Mouse (Mus musculus): ENCODE results near the gene Emx1. TPM values are rescaled to one million over a fixed set of nuclear protein-coding genes. Genes with fewer than 3 reads are reported as not detected.
A peak's percentile ranks its signal among the peaks of the same experiment; 100 is the strongest.

Emx1 gene
- polyA plus RNA-seq, 1 experiment from 2014 or later: not detected

DNA sequence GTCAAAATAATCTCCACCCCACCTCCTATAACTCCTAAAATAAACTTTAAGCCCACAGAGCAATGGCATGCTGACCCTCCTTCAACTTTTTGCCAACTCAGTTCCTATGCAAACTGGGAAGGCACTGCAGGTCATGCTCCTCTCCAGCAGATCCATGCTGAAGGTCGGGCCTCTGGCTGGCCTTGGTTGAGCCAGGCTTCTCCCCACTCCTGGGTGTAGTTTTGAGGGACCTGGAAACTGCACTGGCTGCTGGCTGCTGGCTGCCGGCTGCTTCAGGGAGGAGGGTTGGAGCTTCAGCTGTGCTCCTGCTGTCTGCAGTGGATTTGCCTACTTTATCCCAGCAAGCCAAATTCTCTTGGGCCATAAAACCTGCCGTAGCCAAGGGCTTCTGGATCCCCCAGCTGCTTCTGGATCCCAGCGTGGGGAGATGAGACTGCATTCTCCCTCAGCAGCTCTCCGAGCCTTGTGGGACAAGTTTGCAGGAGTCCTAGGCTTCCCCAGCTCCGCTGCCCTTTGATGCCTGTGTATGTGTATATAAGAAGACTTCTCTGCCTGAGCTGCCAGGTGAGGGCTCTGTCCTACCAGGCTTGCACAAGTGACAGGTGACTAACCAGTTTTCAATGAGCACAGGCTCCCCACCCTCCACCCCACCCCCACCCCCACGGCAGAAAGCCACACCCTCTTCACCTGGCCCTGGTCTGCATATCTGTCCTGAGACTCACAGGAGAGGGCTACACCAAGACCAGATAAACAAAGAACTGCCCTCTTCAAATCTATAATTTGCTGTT is 45.8 kb downstream of the Emx1 start:
- TF ChIP-seq CTCF (IDR thresholded peaks at IDR 0.05): no peak
- WGBS: 34% methylated on average over 7 of the region's 7 CpGs
- ATAC-seq (peak; percentile 64), DNase-seq (ENCODE audit: low spot score) (peak; percentile 28)
- no peak overlapping the region for H3K4me2 ChIP-seq (replicated peaks; ENCODE audit: low read depth, low read length)
- no peak overlapping the region for H3K27ac ChIP-seq (ENCODE audit: low read length)
- no peaks in the 10 kb centered on the region for H3K36me3 ChIP-seq (ENCODE audit: insufficient read depth, low read length)
- no peaks in the 10 kb centered on the region for H3K27me3 ChIP-seq (replicated peaks; ENCODE audit: insufficient read depth, low read length)
- H3K9ac ChIP-seq (replicated peaks; ENCODE audit: low read depth): no peak overlapping the region
- no peak overlapping the region for H3K4me3 ChIP-seq (ENCODE audit: low read depth, low read length)
- no peaks in the 10 kb centered on the region for H3K4me1 ChIP-seq (ENCODE audit: insufficient read depth, low read depth, low read length)
- H3K9me3 ChIP-seq (ENCODE audit: low read length): no peaks in the 10 kb centered on the region

DNA sequence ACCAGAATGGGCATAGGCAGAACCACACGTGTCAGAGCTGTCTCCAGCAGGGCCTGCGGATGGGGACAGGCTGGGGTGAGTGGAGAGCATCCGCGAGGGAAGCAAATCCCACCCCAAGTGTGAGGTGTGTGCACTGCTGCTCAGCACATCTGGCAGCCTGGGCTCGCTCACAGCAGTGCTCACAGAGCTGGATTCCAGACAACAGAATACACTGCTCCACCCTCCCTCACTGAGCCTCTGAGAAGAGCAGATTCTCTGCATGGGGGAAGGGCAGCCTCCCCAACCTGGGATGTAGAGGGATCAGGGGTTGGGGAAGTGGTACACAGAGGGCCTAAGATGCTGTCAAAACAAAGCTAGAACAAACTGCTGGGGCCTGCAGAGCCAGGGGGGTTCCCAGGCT is 47.6 kb downstream of the Emx1 start:
- Histone ChIP-seq H3K4me1 (ENCODE audit: insufficient read depth, low read depth, low read length) (no peaks in the 10 kb centered on the region), H3K27ac (ENCODE audit: low read length) (no peak overlapping the region), H3K9me3 (ENCODE audit: low read length) (no peaks in the 10 kb centered on the region), H3K27me3 (replicated peaks; ENCODE audit: insufficient read depth, low read length) (no peaks in the 10 kb centered on the region), H3K4me3 (ENCODE audit: low read depth, low read length) (no peak overlapping the region), H3K36me3 (ENCODE audit: insufficient read depth, low read length) (no peaks in the 10 kb centered on the region), H3K4me2 (replicated peaks; ENCODE audit: low read depth, low read length) (no peak overlapping the region), H3K9ac (replicated peaks; ENCODE audit: low read depth) (no peak overlapping the region)
- WGBS: 43% methylated on average over 5 of the region's 5 CpGs
- TF ChIP-seq CTCF (IDR thresholded peaks at IDR 0.05) (no peak), EP300 (IDR thresholded peaks at IDR 0.05) (no peak)
- no peak for ATAC-seq
- DNase-seq (ENCODE audit: low spot score): no peak

DNA sequence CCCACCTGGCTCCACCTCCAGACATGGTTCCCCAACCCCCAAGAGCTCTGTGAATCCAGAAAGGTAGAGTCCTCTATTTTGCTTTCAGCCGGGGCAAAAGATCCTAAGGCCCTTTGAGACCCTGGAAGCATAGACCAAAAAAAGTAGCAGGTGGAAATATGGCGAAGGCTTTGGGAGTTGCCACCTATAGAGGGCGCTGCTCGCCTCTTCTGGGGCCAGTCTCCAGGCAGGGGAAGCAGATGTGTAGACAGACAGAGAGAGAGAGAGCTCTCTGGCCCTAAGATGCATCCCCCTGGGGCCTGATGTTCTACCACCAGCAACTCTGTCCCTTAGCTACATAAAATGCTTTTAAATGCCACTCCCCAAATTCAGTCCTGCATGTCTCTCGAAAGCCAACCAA is 49.8 kb downstream of the Emx1 start:
- Histone ChIP-seq H3K36me3 (ENCODE audit: insufficient read depth, low read length) (no peaks in the 10 kb centered on the region), H3K9me3 (ENCODE audit: low read length) (no peaks in the 10 kb centered on the region), H3K9ac (replicated peaks; ENCODE audit: low read depth) (no peak overlapping the region), H3K4me3 (ENCODE audit: low read depth, low read length) (no peak overlapping the region), H3K4me2 (replicated peaks; ENCODE audit: low read depth, low read length) (no peak overlapping the region), H3K27me3 (replicated peaks; ENCODE audit: insufficient read depth, low read length) (no peaks in the 10 kb centered on the region), H3K4me1 (ENCODE audit: insufficient read depth, low read depth, low read length) (no peaks in the 10 kb centered on the region), H3K27ac (ENCODE audit: low read length) (no peak overlapping the region)
- ATAC-seq: no peak
- peak; percentile 23 for DNase-seq (ENCODE audit: low spot score)
- 42% methylated on average over 5 of the region's 5 CpGs for WGBS
- peak; percentile 55 for TF ChIP-seq CTCF (IDR thresholded peaks at IDR 0.05)
- no peak for TF ChIP-seq EP300 (IDR thresholded peaks at IDR 0.05)

DNA sequence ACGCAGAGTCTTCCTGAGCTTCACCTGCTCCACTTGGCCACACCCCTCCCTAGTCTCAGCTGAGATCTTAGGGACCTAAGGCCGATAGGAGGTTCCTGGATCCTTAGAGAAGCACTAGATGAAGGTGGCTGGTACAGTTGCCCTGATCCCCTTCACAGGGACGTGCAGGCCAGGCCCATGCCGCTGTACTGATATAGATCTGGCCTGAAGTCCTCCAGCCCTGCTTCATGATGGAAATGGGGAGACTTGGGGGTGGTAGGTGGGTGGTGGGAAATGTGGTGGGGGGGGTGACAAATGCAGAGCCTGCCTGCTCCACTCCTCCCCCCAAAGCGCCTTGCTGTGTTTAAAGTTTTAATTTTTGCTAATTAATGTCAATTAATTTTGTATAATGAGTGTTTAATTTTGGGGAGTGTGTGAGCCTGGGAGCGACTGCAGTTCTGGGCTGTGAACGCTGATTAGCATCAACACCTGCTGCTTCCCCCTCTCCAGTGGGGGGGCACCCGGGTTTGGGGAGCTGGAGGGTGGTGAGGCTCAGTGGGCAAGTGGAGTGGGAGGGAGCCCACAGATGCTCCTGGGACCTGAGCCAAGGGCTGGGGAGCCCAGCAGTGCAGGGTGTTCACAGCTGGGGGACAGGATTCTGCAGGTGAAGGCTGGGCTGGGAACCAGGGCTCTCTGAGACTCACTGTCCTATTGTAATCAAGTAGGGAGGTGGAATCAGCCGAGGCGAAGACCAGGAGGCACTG is 50.5 kb downstream of the Emx1 start:
- Histone ChIP-seq H3K27ac (ENCODE audit: low read length) (no peak overlapping the region), H3K4me2 (replicated peaks; ENCODE audit: low read depth, low read length) (no peak overlapping the region), H3K27me3 (replicated peaks; ENCODE audit: insufficient read depth, low read length) (no peaks in the 10 kb centered on the region), H3K9me3 (ENCODE audit: low read length) (no peaks in the 10 kb centered on the region), H3K4me1 (ENCODE audit: insufficient read depth, low read depth, low read length) (no peaks in the 10 kb centered on the region), H3K9ac (replicated peaks; ENCODE audit: low read depth) (no peak overlapping the region), H3K36me3 (ENCODE audit: insufficient read depth, low read length) (no peaks in the 10 kb centered on the region), H3K4me3 (ENCODE audit: low read depth, low read length) (no peak overlapping the region)
- TF ChIP-seq EP300 (IDR thresholded peaks at IDR 0.05) (no peak), CTCF (IDR thresholded peaks at IDR 0.05) (no peak)
- ATAC-seq (no peak), DNase-seq (ENCODE audit: low spot score) (no peak)
- WGBS: 60% methylated on average over 10 of the region's 10 CpGs

DNA sequence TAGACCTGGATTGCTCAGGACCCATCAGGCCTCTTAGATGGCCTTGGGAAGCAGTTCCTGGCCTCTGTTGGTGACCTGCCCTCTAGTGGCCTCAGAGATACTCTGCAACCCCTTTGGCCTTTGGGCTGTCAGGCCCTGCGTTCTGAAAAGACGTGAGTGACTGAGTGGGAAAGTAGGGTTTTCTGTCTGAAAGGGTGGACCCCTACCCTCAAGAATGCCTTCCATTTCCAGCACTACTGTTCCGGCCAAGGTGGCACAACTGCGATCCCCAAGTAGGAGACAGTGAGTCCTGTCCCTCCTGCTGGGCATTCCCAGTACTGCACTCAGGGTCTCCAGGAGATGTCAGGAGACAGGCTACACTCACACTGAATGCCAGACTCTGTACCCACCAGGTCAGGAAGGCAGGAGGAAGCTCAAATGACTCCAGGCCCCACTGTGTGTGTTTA is 51.8 kb downstream of the Emx1 start:
- H3K4me2 ChIP-seq (replicated peaks; ENCODE audit: low read depth, low read length): peak overlapping the region; percentile 40
- no peak overlapping the region for H3K27ac ChIP-seq (ENCODE audit: low read length)
- peak; percentile 67 for DNase-seq (ENCODE audit: low spot score)
- H3K4me3 ChIP-seq (ENCODE audit: low read depth, low read length): no peak overlapping the region
- TF ChIP-seq EP300 (IDR thresholded peaks at IDR 0.05) (no peak), CTCF (IDR thresholded peaks at IDR 0.05) (peak; percentile 93)
- H3K4me1 ChIP-seq (ENCODE audit: insufficient read depth, low read depth, low read length): no peaks in the 10 kb centered on the region
- H3K27me3 ChIP-seq (replicated peaks; ENCODE audit: insufficient read depth, low read length): no peaks in the 10 kb centered on the region
- H3K9me3 ChIP-seq (ENCODE audit: low read length): no peaks in the 10 kb centered on the region
- no peak overlapping the region for H3K9ac ChIP-seq (replicated peaks; ENCODE audit: low read depth)
- peak; percentile 62 for ATAC-seq
- 0% methylated on average over 4 of the region's 4 CpGs for WGBS
- H3K36me3 ChIP-seq (ENCODE audit: insufficient read depth, low read length): no peaks in the 10 kb centered on the region

DNA sequence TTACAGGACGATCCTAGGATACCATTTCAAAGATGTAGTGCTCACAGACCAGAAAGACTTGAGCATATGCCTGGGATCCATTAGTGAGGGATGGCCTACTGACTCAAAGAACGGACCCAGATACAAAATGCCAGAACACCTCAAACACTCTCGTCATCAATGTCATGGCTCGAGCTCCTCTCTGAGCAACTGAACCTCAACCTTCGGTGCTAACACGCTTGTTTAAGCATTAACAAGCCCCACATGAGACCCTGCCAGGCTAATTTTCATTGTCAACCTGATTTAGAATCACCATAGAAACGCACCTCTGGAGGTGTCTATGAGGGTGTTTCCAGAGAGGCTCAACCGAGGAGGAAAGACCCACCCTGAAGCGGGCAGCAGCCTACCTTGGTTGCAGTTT is 62.6 kb downstream of the Emx1 start:
- H3K9me3 ChIP-seq (ENCODE audit: low read length): no peaks in the 10 kb centered on the region
- H3K4me2 ChIP-seq (replicated peaks; ENCODE audit: low read depth, low read length): no peak overlapping the region
- H3K9ac ChIP-seq (replicated peaks; ENCODE audit: low read depth): no peak overlapping the region
- H3K4me3 ChIP-seq (ENCODE audit: low read depth, low read length): no peak overlapping the region
- H3K27ac ChIP-seq (ENCODE audit: low read length): no peak overlapping the region
- 87% methylated on average over 9 of the region's 9 CpGs for WGBS
- TF ChIP-seq EP300 (IDR thresholded peaks at IDR 0.05) (no peak), CTCF (IDR thresholded peaks at IDR 0.05) (no peak)
- no peak for DNase-seq (ENCODE audit: low spot score)
- H3K4me1 ChIP-seq (ENCODE audit: insufficient read depth, low read depth, low read length): 0 out of 2 replicates have a peak, but pooled peaks cover 3% of the 10 kb centered on the region
- no peak for ATAC-seq
- no peaks in the 10 kb centered on the region for H3K27me3 ChIP-seq (replicated peaks; ENCODE audit: insufficient read depth, low read length)
- no peaks in the 10 kb centered on the region for H3K36me3 ChIP-seq (ENCODE audit: insufficient read depth, low read length)

All from lung, postnatal 0 days (tissue).